ENCODE assay signal across 9 mouse cellular contexts in genomic region chr1:133367606-133368488, GRCm38 (mm10). TPM values are rescaled to one million over a fixed set of nuclear protein-coding genes. Genes with fewer than 3 reads are reported as not detected.
DNase-seq lines count a peak whose midpoint lies in the region; ATAC-seq and TF ChIP-seq lines count a peak whose summit lies in the region.
"Had no signal": no experiment of that assay in that cellular context is flagged by ENCODE, and none has a peak within 500 bp of the region (broad histone marks: within the 10 kb centered on the region; RNA-seq: fewer than 3 reads in every experiment).

No protein-coding gene starts in this region.

- WGBS in embryonic facial prominence, embryonic 15.5 days, result 16% methylated on average over 11 of the region's 11 CpGs

- H3K4me2 ChIP-seq in embryonic facial prominence, embryonic 15.5 days (replicated peaks), result 0 out of 2 replicates have a peak overlapping the region, but pooled peaks have one; percentile 4

- H3K9ac ChIP-seq in embryonic facial prominence, embryonic 15.5 days, result no peak overlapping the region

- H3K27me3 ChIP-seq in embryonic facial prominence, embryonic 15.5 days, result peaks cover 21% of the 10 kb centered on the region

- no peaks in the 10 kb centered on the region for H3K9me3 ChIP-seq in embryonic facial prominence, embryonic 15.5 days (replicated peaks)

- peaks cover 34% of the 10 kb centered on the region for H3K4me1 ChIP-seq in embryonic facial prominence, embryonic 15.5 days

- intact Hi-C loops in left cerebral cortex, adult 2 months (cut with DNase I), result loop anchor here (5.0 to 10.0 kb wide), 3 partner anchors 131 to 323 kb away; partner anchors contain the start of gene Pik3c2b

- no peak for ATAC-seq in embryonic facial prominence, embryonic 15.5 days (ENCODE audit: insufficient number of reproducible peaks, low FRiP score, low TSS enrichment, low read depth)
- peak; percentile 57; the same call in 1 of the 2 replicates for ATAC-seq in megakaryocyte, adult 5-6 weeks (ENCODE audit: poor library complexity, severe bottlenecking)

- TF ChIP-seq CTCF in left cerebral cortex, adult 2 months (IDR thresholded peaks at IDR 0.05), result no peak

- peak overlapping the region; percentile 84 for H3K27ac ChIP-seq in left cerebral cortex, adult 2 months
- H3K27ac ChIP-seq in embryonic facial prominence, embryonic 15.5 days (replicated peaks), result peak overlapping the region; percentile 25; the same call in 1 of the 2 replicates

- DNase-seq in left cerebral cortex, adult 2 months (ENCODE audit: extremely low spot score in 1 of 2, low spot score in 2 of 2), result no peak
- no peak for DNase-seq in left cerebral cortex, adult 11 months (ENCODE audit: low spot score)
- peak; percentile 66 for DNase-seq in adrenal gland, postnatal 14 days
- no peak for DNase-seq in layer of hippocampus, postnatal 10 days (ENCODE audit: low spot score in 2 of 2)
- no peak for DNase-seq in cerebellum, postnatal 36 days
- DNase-seq: kidney, adult 9 months had no signal

- no peak overlapping the region for H3K4me3 ChIP-seq in left cerebral cortex, adult 2 months
- H3K4me3 ChIP-seq in embryonic facial prominence, embryonic 15.5 days (replicated peaks), result no peak overlapping the region

- no peaks in the 10 kb centered on the region for H3K36me3 ChIP-seq in embryonic facial prominence, embryonic 15.5 days

RNA-seq across cellular contexts. Expression of gene Etnk2, which starts 4.5 kb away (rescaled TPM):
- total RNA-seq in left cerebral cortex, adult 2 months (2021), result 10 to 100 TPM; 12.4 to 14.6 TPM
- 7.6 and 28.3 TPM in 2 replicates for total RNA-seq in adrenal gland, postnatal 14 days (2021)
- polyA plus RNA-seq in embryonic facial prominence, embryonic 15.5 days (2015; fragmentation: Nextera tagmentation; extraction: Ambion mirVana), result 6.2 and 6.5 TPM in 2 replicates
- not detected in 2 replicates for total RNA-seq in megakaryocyte, adult 5-6 weeks (2015)
- not detected in 2 replicates for total RNA-seq in megakaryocyte, adult 5-6 weeks (2017)
- 1 to 10 TPM; 5.3 to 7.3 TPM for total RNA-seq in layer of hippocampus, postnatal 10 days (2021)

RNA-seq across cellular contexts. Expression of gene Ren1, which starts 17.5 kb away (rescaled TPM):
- total RNA-seq in left cerebral cortex, adult 2 months (2021), result not detected
- total RNA-seq in adrenal gland, postnatal 14 days (2021), result 5.4 and 12.6 TPM in 2 replicates
- 0.16 and 0.24 TPM in 2 replicates for polyA plus RNA-seq in embryonic facial prominence, embryonic 15.5 days (2015; fragmentation: Nextera tagmentation; extraction: Ambion mirVana)
- not detected in 2 replicates for total RNA-seq in megakaryocyte, adult 5-6 weeks (2015)
- not detected in 2 replicates for total RNA-seq in megakaryocyte, adult 5-6 weeks (2017)
- total RNA-seq in layer of hippocampus, postnatal 10 days (2021), result under 1 TPM in 1 of 2 experiments, not detected in 1; 0.37 TPM

RNA-seq across cellular contexts. Expression of gene Kiss1, which starts 46.2 kb away (rescaled TPM):
- total RNA-seq in left cerebral cortex, adult 2 months (2021), result 1 to 10 TPM in 1 of 2 experiments, not detected in 1; 1.6 TPM
- total RNA-seq in adrenal gland, postnatal 14 days (2021), result not detected in 2 replicates
- 0.49 TPM in 1 of 2 replicates, not detected in the other for polyA plus RNA-seq in embryonic facial prominence, embryonic 15.5 days (2015; fragmentation: Nextera tagmentation; extraction: Ambion mirVana)
- not detected in 2 replicates for total RNA-seq in megakaryocyte, adult 5-6 weeks (2015)
- total RNA-seq in megakaryocyte, adult 5-6 weeks (2017), result not detected in 2 replicates
- total RNA-seq in layer of hippocampus, postnatal 10 days (2021), result under 1 TPM in 1 of 2 experiments, not detected in 1; 0.59 TPM
- total RNA-seq: adrenal gland, adult 18-20 months had no signal

RNA-seq across cellular contexts. Expression of gene Sox13, which starts 56.3 kb away (rescaled TPM):
- total RNA-seq in left cerebral cortex, adult 2 months (2021), result 1 to 10 TPM; 8.9 to 9.3 TPM
- total RNA-seq in adrenal gland, postnatal 14 days (2021), result 19.3 and 20.0 TPM in 2 replicates
- 5.8 and 6.1 TPM in 2 replicates for polyA plus RNA-seq in embryonic facial prominence, embryonic 15.5 days (2015; fragmentation: Nextera tagmentation; extraction: Ambion mirVana)
- total RNA-seq in megakaryocyte, adult 5-6 weeks (2015), result 0.76 and 1.3 TPM in 2 replicates
- 0.24 and 0.70 TPM in 2 replicates for total RNA-seq in megakaryocyte, adult 5-6 weeks (2017)
- total RNA-seq in layer of hippocampus, postnatal 10 days (2021), result 10 to 100 TPM in 1 of 2 experiments, 1 to 10 TPM in 1; 9.2 to 10.3 TPM

RNA-seq across cellular contexts. Expression of gene Golt1a, which starts 58.2 kb away (rescaled TPM):
- under 1 TPM; 0.37 to 0.72 TPM for total RNA-seq in left cerebral cortex, adult 2 months (2021)
- total RNA-seq in adrenal gland, postnatal 14 days (2021), result 1.4 and 2.9 TPM in 2 replicates
- polyA plus RNA-seq in embryonic facial prominence, embryonic 15.5 days (2015; fragmentation: Nextera tagmentation; extraction: Ambion mirVana), result 0.48 TPM in 1 of 2 replicates, not detected in the other
- not detected in 2 replicates for total RNA-seq in megakaryocyte, adult 5-6 weeks (2015)
- not detected in 2 replicates for total RNA-seq in megakaryocyte, adult 5-6 weeks (2017)
- total RNA-seq in layer of hippocampus, postnatal 10 days (2021), result not detected
